Mouse (Mus musculus) heart, postnatal 0 days (tissue): ENCODE results near the gene Cacna2d2. TPM values are rescaled to one million over a fixed set of nuclear protein-coding genes. Genes with fewer than 3 reads are reported as not detected.

Experiments
- ATAC-seq: fragments of 200-750 bp; cut with Nextera tagmentation; 2 replicates; pipeline ENCODE4 v1.8.0; 2017; ENCODE audit warnings: low read depth, moderate number of reproducible peaks, moderate library complexity; ENCODE audit not compliant: insufficient read depth
- DNase-seq: peaks from one replicate; pipeline ENCODE4 v3.0.0-alpha.2; 2016; ENCODE audit warnings: low spot score
- H3K27ac ChIP-seq: fragments of 300-500 bp; sonication (generic); 2 replicates; pipeline ENCODE4 v1.5.1; 2014; ENCODE audit warnings: low read depth, mild to moderate bottlenecking
- H3K27me3 ChIP-seq: fragments of 300-500 bp; sonication (generic); 2 replicates; pipeline ENCODE4 v1.6.1; 2014; ENCODE audit warnings: low read length, mixed read lengths; ENCODE audit not compliant: control insufficient read depth, insufficient read depth
- H3K36me3 ChIP-seq: fragments of 300-500 bp; sonication (generic); replicated peaks from 2 replicates; pipeline ENCODE4 v1.6.1; 2014; ENCODE audit warnings: low read length, mixed read lengths; ENCODE audit not compliant: control insufficient read depth, insufficient read depth
- H3K4me1 ChIP-seq: fragments of 300-500 bp; sonication (generic); 2 replicates; pipeline ENCODE4 v1.6.1; 2014; ENCODE audit warnings: antibody characterized with exemption; ENCODE audit not compliant: control insufficient read depth, insufficient read depth
- H3K4me2 ChIP-seq: fragments of 300-500 bp; sonication (generic); 2 replicates; pipeline ENCODE4 v1.6.1; 2014; ENCODE audit warnings: low read depth, mild to moderate bottlenecking, low read length, moderate library complexity
- H3K4me3 ChIP-seq: fragments of 300-500 bp; sonication (generic); 2 replicates; pipeline ENCODE4 v1.5.1; 2014; ENCODE audit warnings: low read depth, low read length
- H3K9ac ChIP-seq: fragments of 300-500 bp; sonication (generic); replicated peaks from 2 replicates; pipeline ENCODE4 v1.6.1; 2014; ENCODE audit warnings: low read depth, low read length, mixed read lengths
- H3K9me3 ChIP-seq: fragments of 300-500 bp; sonication (generic); replicated peaks from 2 replicates; pipeline ENCODE4 v1.6.1; 2016; ENCODE audit warnings: low read length; ENCODE audit not compliant: control insufficient read depth
- CTCF ChIP-seq: IDR thresholded peaks from 2 replicates; pipeline ENCODE4 v1.5.1; 2016; ENCODE audit warnings: antibody characterized with exemption, control low read depth, low read depth
- EP300 ChIP-seq: IDR thresholded peaks from 2 replicates; pipeline ENCODE4 v1.6.1; 2016; ENCODE audit warnings: antibody characterized with exemption, low read depth
- WGBS: fragments of 180-500 bp; shearing (Covaris S2); extraction: QIAGEN DNeasy Blood & Tissue Kit; methylation state at CpG from one replicate; pipeline ENCODE4 v1.1.7; 2014; 5-methylcytosine and 5-hydroxymethylcytosine counted together
- polyA plus RNA-seq: library from polyadenylated mRNA; unstranded; fragments of >200 nt; fragmentation: Nextera tagmentation; extraction: Ambion mirVana; gene quantifications from 2 replicates; pipeline ENCODE4 v1.2.1, GENCODE M21; 2015
- total RNA-seq: library from RNA; depleted of rRNA; stranded (reverse); fragments of >200 nt; gene quantifications from 2 replicates; pipeline ENCODE4 v1.2.3, GENCODE M21; 2014; ENCODE audit warnings: low replicate concordance

The Cacna2d2 gene
- total and polyA plus RNA-seq, 2 experiments from 2014 or later, result 1.1 to 34.8 TPM

- Histone ChIP-seq H3K36me3 (no peaks in the 10 kb centered on the region), H3K4me3 (no peak overlapping the region), H3K27ac (no peak overlapping the region), H3K27me3 (no peaks in the 10 kb centered on the region), H3K4me2 (no peak overlapping the region), H3K9me3 (no peaks in the 10 kb centered on the region), H3K9ac (no peak overlapping the region), H3K4me1 (peaks cover 11% of the 10 kb centered on the region)
- 19% methylated on average over 6 of the region's 6 CpGs for WGBS
- no peak for DNase-seq
- TF ChIP-seq EP300 (no peak), CTCF (no peak)
- ATAC-seq, result no peak
Observed at GRCm38 (mm10) chr9:107434851-107435250, 35.4 kb downstream of the Cacna2d2 start.

GRCm38 (mm10) chr9:107435285-107435684 lies 35.9 kb downstream of the Cacna2d2 start:
- H3K4me3 ChIP-seq, result no peak overlapping the region
- H3K4me1 ChIP-seq, result peaks cover 11% of the 10 kb centered on the region
- no peak overlapping the region for H3K27ac ChIP-seq
- TF ChIP-seq CTCF (no peak), EP300 (no peak)
- ATAC-seq (no peak), DNase-seq (no peak)
- H3K9ac ChIP-seq, result no peak overlapping the region
- no peaks in the 10 kb centered on the region for H3K36me3 ChIP-seq
- WGBS, result 20% methylated on average over 6 of the region's 6 CpGs
- no peak overlapping the region for H3K4me2 ChIP-seq
- H3K27me3 ChIP-seq, result no peaks in the 10 kb centered on the region
- H3K9me3 ChIP-seq, result no peaks in the 10 kb centered on the region

- Histone ChIP-seq H3K36me3 (no peaks in the 10 kb centered on the region), H3K9ac (no peak overlapping the region), H3K4me2 (no peak overlapping the region), H3K4me3 (no peak overlapping the region), H3K4me1 (no peaks in the 10 kb centered on the region), H3K27ac (no peak overlapping the region), H3K27me3 (no peaks in the 10 kb centered on the region), H3K9me3 (no peaks in the 10 kb centered on the region)
- 68% methylated on average over 4 of the region's 4 CpGs for WGBS
- ATAC-seq, result no peak
- TF ChIP-seq CTCF (no peak), EP300 (no peak)
- DNase-seq, result no peak
Observed at GRCm38 (mm10) chr9:107442891-107443290, 43.5 kb downstream of the Cacna2d2 start.

GRCm38 (mm10) chr9:107443324-107443723 lies 43.9 kb downstream of the Cacna2d2 start:
- H3K9me3 ChIP-seq, result no peaks in the 10 kb centered on the region
- no peak overlapping the region for H3K9ac ChIP-seq
- no peaks in the 10 kb centered on the region for H3K36me3 ChIP-seq
- H3K4me3 ChIP-seq, result no peak overlapping the region
- DNase-seq (no peak), ATAC-seq (no peak)
- no peaks in the 10 kb centered on the region for H3K27me3 ChIP-seq
- TF ChIP-seq CTCF (no peak), EP300 (no peak)
- WGBS, result 27% methylated on average over 12 of the region's 12 CpGs
- H3K4me2 ChIP-seq, result no peak overlapping the region
- H3K27ac ChIP-seq, result no peak overlapping the region
- H3K4me1 ChIP-seq, result no peaks in the 10 kb centered on the region

- no peak for DNase-seq
- TF ChIP-seq EP300, result no peak
- no peak for TF ChIP-seq CTCF
- no peaks in the 10 kb centered on the region for H3K9me3 ChIP-seq
- no peaks in the 10 kb centered on the region for H3K36me3 ChIP-seq
- no peak overlapping the region for H3K4me3 ChIP-seq
- no peak overlapping the region for H3K27ac ChIP-seq
- H3K9ac ChIP-seq, result no peak overlapping the region
- H3K4me2 ChIP-seq, result no peak overlapping the region
- WGBS, result 54% methylated on average over 4 of the region's 6 CpGs
- no peaks in the 10 kb centered on the region for H3K4me1 ChIP-seq
- no peaks in the 10 kb centered on the region for H3K27me3 ChIP-seq
- ATAC-seq, result no peak
Observed at GRCm38 (mm10) chr9:107445011-107445471, 45.6 kb downstream of the Cacna2d2 start.

GRCm38 (mm10) chr9:107448805-107449517 lies 49.5 kb downstream of the Cacna2d2 start:
- no peaks in the 10 kb centered on the region for H3K36me3 ChIP-seq
- no peaks in the 10 kb centered on the region for H3K9me3 ChIP-seq
- no peak overlapping the region for H3K9ac ChIP-seq
- H3K4me1 ChIP-seq, result no peaks in the 10 kb centered on the region
- H3K27me3 ChIP-seq, result no peaks in the 10 kb centered on the region
- no peak for TF ChIP-seq CTCF
- no peak for TF ChIP-seq EP300
- H3K27ac ChIP-seq, result no peak overlapping the region
- WGBS, result 61% methylated on average over 22 of the region's 22 CpGs
- no peak overlapping the region for H3K4me2 ChIP-seq
- ATAC-seq (no peak), DNase-seq (no peak)
- H3K4me3 ChIP-seq, result no peak overlapping the region
